Mouse (Mus musculus) cortical plate, adult 2 months (tissue): ENCODE measurements around the gene Aldh18a1.
"Not testable (repeated sequence)": the region's sequence is repeated elsewhere in the genome, so short reads cannot be mapped to it uniquely, and the experiment has no call there.

Experiments used
- CTCF ChIP-seq: fragments of 200-500 bp; IDR thresholded peaks from 2 replicates; pipeline ENCODE4 v1.5.1; 2011; ENCODE audit warnings: mild to moderate bottlenecking, control low read depth, low read length; ENCODE audit not compliant: insufficient read depth; ENCODE audit errors: extremely low read depth
- POLR2A ChIP-seq: fragments of 200-500 bp; IDR thresholded peaks from 2 replicates; pipeline ENCODE4 v1.6.1; 2011; ENCODE audit warnings: mild to moderate bottlenecking, low read length, control low read depth; ENCODE audit not compliant: insufficient read depth; ENCODE audit errors: extremely low read depth

DNA sequence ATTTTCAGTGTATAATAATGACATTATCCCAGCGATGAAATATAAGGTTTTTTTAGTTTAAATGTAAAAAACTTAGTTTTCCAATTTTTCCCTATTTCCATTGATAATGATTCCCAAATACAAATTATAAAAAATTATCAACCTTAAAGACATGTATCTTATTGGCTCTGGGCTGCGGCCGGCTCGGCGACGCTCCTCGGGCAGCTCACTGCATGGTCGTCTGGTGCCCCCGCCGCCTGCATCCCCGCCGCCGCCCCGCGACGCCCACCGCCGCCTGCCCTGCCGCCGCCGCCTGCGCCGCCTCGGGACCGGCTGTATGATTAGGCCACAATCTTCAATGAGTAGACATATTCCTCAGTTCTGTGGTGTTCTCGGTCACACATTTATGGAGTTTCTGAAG is 33.4 kb upstream of the Aldh18a1 start:
- TF ChIP-seq POLR2A, CTCF: not testable (repeated sequence)
